Mouse (Mus musculus) embryonic facial prominence, embryonic 14.5 days (tissue): Measurements from ENCODE around the gene Treh. TPM values are rescaled to one million over a fixed set of nuclear protein-coding genes. Genes with fewer than 3 reads are reported as not detected.

Experiments used
- ATAC-seq: fragments of 200-750 bp; cut with Nextera tagmentation; 2 replicates; pipeline ENCODE4 v1.8.0; 2017; ENCODE audit warnings: low read depth, moderate number of reproducible peaks, moderate TSS enrichment
- DNase-seq: peaks from one replicate; pipeline ENCODE4 v3.0.0-alpha.2; 2015; ENCODE audit warnings: low spot score
- H3K27ac ChIP-seq: fragments of 300-500 bp; sonication (generic); replicated peaks from 2 replicates; pipeline ENCODE4 v1.5.1; 2014; ENCODE audit warnings: low read depth, mild to moderate bottlenecking, low read length, moderate library complexity
- H3K27me3 ChIP-seq: fragments of 300-500 bp; sonication (generic); replicated peaks from 2 replicates; pipeline ENCODE4 v1.6.1; 2014; ENCODE audit warnings: low read length; ENCODE audit not compliant: control insufficient read depth, insufficient read depth
- H3K36me3 ChIP-seq: fragments of 300-500 bp; sonication (generic); 2 replicates; pipeline ENCODE4 v1.6.1; 2014; ENCODE audit warnings: low read length, mixed read lengths; ENCODE audit not compliant: control insufficient read depth, insufficient read depth
- H3K4me1 ChIP-seq: fragments of 300-500 bp; sonication (generic); 2 replicates; pipeline ENCODE4 v1.6.1; 2014; ENCODE audit warnings: antibody characterized with exemption, low read length; ENCODE audit not compliant: control insufficient read depth, insufficient read depth
- H3K4me2 ChIP-seq: fragments of 300-500 bp; sonication (generic); 2 replicates; pipeline ENCODE4 v1.6.1; 2014; ENCODE audit warnings: low read depth, mild to moderate bottlenecking, low read length, moderate library complexity, mixed read lengths
- H3K4me3 ChIP-seq: fragments of 300-500 bp; sonication (generic); 2 replicates; pipeline ENCODE4 v1.5.1; 2014; ENCODE audit warnings: low read depth, mild to moderate bottlenecking, low read length
- H3K9ac ChIP-seq: fragments of 300-500 bp; sonication (generic); 2 replicates; pipeline ENCODE4 v1.6.1; 2014; ENCODE audit warnings: low read depth, mild to moderate bottlenecking, low read length, moderate library complexity, mixed read lengths
- H3K9me3 ChIP-seq: fragments of 300-500 bp; sonication (generic); 2 replicates; pipeline ENCODE4 v1.6.1; 2016; ENCODE audit warnings: low read length; ENCODE audit not compliant: control insufficient read depth
- WGBS: fragments of 180-500 bp; shearing (Covaris S2); extraction: QIAGEN DNeasy Blood & Tissue Kit; methylation state at CpG from one replicate; pipeline ENCODE4 v1.1.7; 2014; 5-methylcytosine and 5-hydroxymethylcytosine counted together
- polyA plus RNA-seq: library from polyadenylated mRNA; unstranded; fragments of >200 nt; fragmentation: Nextera tagmentation; extraction: Ambion mirVana; gene quantifications from 2 replicates; pipeline ENCODE4 v1.2.1, GENCODE M21; 2014

Gene Treh
- polyA plus RNA-seq, 1 experiment from 2014 or later, result not detected

DNA sequence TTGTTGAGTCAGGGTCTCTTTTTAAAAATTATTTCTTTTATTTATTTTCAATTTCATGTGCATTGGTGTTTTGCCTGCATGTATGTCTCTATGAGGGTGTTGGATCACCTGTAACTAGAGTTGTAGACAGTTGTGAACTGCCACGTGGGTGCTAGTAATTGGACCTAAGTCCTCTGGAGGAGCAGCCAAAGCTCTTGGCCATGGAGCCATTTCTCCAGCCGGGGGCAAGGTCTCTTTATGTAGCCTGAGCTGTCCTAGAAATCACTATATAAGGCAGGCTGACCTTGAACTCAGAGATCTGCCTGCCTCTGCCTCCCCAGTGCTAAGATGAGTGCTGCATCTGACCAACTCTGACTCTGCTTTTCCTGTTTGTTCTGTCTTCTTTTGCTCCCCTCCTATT is 28.8 kb upstream of the Treh start:
- Histone ChIP-seq H3K4me3 (no peak overlapping the region), H3K4me2 (no peak overlapping the region), H3K27me3 (no peaks in the 10 kb centered on the region), H3K4me1 (no peaks in the 10 kb centered on the region), H3K9me3 (no peaks in the 10 kb centered on the region), H3K36me3 (0 out of 2 replicates have a peak, but pooled peaks cover 5% of the 10 kb centered on the region), H3K9ac (no peak overlapping the region), H3K27ac (no peak overlapping the region)
- WGBS, result 82% methylated on average over 2 of the region's 2 CpGs
- no peak for ATAC-seq
- DNase-seq, result no peak

DNA sequence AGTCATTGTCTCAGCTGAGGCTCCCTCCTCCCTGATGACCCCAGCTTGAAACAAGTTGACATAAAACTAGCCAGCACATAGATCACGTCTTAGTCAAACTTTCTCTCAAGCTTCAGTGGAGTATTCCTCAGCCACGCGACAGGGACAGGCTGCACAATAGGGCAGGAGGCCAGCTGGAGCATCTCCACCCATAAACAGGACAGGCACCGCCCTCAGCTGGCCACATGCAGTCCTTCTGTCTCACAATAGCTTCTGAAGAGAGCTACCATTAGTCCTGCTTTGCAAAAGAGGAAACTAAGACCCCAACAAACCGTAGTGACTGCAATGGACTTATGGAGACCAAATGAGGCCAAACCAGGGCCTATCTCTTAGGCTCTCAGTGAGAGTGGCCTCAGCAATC is 27.6 kb upstream of the Treh start:
- no peak overlapping the region for H3K4me3 ChIP-seq
- H3K36me3 ChIP-seq, result 0 out of 2 replicates have a peak, but pooled peaks cover 5% of the 10 kb centered on the region
- no peaks in the 10 kb centered on the region for H3K27me3 ChIP-seq
- no peak overlapping the region for H3K9ac ChIP-seq
- ATAC-seq (no peak), DNase-seq (no peak)
- no peak overlapping the region for H3K4me2 ChIP-seq
- 74% methylated on average over 5 of the region's 5 CpGs for WGBS
- no peaks in the 10 kb centered on the region for H3K9me3 ChIP-seq
- H3K27ac ChIP-seq, result no peak overlapping the region
- no peaks in the 10 kb centered on the region for H3K4me1 ChIP-seq

DNA sequence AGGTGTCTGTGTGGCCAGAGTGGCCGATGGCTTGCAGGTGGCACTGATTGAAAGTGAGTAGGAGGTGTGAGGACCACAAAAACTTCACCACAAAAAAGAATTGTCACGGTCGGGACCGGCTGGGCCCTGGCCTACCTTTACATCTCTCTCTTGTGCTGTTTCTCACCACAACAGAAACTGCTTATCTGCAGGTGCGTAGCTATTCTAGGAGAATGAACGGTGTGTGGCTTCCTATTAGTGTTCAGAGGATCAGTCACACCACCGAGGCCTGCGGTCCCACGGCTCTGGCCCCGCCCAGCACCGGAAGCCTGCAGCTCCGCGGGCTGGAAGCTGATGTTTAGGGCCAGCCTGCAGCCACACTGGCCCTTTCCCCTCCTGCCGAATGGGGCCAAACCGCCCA is 27.1 kb upstream of the Treh start:
- H3K27me3 ChIP-seq, result no peaks in the 10 kb centered on the region
- 0 out of 2 replicates have a peak, but pooled peaks cover 1% of the 10 kb centered on the region for H3K36me3 ChIP-seq
- no peak overlapping the region for H3K27ac ChIP-seq
- no peaks in the 10 kb centered on the region for H3K4me1 ChIP-seq
- H3K9me3 ChIP-seq, result no peaks in the 10 kb centered on the region
- no peak for DNase-seq
- WGBS, result 69% methylated on average over 15 of the region's 15 CpGs
- no peak overlapping the region for H3K4me3 ChIP-seq
- no peak for ATAC-seq
- H3K9ac ChIP-seq, result no peak overlapping the region
- no peak overlapping the region for H3K4me2 ChIP-seq

DNA sequence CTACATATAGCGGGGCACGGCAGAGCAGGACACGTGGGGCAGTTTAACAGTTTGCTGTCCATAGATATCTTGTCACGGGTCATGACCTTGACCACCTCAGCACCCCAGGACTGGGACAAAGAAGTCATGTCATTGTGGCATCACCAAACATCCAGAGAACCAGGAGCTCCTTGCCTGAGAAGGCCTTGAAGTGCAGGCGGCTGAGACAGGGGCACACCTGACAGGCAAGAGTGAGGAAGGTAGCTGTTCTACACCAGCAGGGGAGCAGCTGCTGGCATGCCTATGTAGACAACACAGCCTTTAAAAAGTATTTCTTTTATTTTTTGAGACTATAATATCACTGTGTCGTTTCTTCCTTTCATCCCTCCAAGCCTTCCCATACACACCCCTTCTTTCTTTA is 26.7 kb upstream of the Treh start:
- Histone ChIP-seq H3K9me3 (no peaks in the 10 kb centered on the region), H3K9ac (no peak overlapping the region), H3K4me1 (no peaks in the 10 kb centered on the region), H3K36me3 (no peaks in the 10 kb centered on the region), H3K4me3 (no peak overlapping the region), H3K27me3 (no peaks in the 10 kb centered on the region), H3K4me2 (no peak overlapping the region), H3K27ac (no peak overlapping the region)
- WGBS, result 83% methylated on average over 6 of the region's 6 CpGs
- no peak for ATAC-seq
- DNase-seq, result no peak

DNA sequence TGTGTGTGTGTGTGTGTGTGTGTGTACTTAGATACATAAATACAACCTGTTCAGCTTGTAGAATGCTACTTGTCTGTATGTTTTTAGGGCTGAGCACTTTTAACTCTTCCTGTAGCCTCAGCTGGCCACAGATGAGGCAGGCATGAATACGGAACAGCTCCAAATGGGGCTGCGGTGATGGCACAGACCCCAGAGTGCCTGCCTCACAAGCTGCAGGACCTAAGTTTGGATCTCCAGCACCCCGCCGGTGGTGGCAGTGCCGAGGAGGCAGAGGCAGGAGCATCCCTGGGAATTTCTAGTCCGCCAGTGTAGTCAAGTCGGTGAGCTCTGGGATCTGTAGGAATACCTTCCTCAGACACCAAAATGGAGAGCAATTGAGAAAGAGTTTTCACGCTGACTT is 26.0 kb upstream of the Treh start:
- no peak for ATAC-seq
- Histone ChIP-seq H3K36me3 (no peaks in the 10 kb centered on the region), H3K27ac (no peak overlapping the region), H3K9ac (no peak overlapping the region), H3K4me1 (no peaks in the 10 kb centered on the region), H3K9me3 (no peaks in the 10 kb centered on the region), H3K27me3 (no peaks in the 10 kb centered on the region), H3K4me3 (no peak overlapping the region), H3K4me2 (no peak overlapping the region)
- WGBS, result 91% methylated on average over 8 of the region's 8 CpGs
- DNase-seq, result no peak

DNA sequence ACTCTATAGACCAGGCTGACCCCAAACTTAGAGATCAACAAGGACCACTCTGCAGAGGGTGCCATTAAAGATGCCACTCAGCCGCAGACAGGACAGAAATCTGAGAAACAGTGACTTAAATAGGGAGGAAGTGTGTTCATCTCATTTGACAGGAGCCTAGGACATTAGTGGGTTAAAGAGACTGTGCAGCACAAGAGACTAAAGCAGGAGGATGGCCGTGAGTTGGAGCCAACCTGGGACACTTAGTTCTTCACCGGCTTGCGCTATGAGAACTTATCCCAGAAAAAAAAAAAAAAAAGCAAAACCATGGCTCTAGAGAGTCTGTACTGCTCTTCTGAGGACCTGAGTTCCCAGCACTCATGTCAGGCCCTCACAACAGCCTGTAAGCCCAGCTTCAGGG is 25.4 kb upstream of the Treh start:
- WGBS, result 81% methylated on average over 4 of the region's 4 CpGs
- Histone ChIP-seq H3K4me1 (no peaks in the 10 kb centered on the region), H3K36me3 (no peaks in the 10 kb centered on the region), H3K4me3 (no peak overlapping the region), H3K4me2 (no peak overlapping the region), H3K27me3 (no peaks in the 10 kb centered on the region), H3K9ac (no peak overlapping the region), H3K27ac (no peak overlapping the region), H3K9me3 (no peaks in the 10 kb centered on the region)
- ATAC-seq, result no peak
- no peak for DNase-seq

DNA sequence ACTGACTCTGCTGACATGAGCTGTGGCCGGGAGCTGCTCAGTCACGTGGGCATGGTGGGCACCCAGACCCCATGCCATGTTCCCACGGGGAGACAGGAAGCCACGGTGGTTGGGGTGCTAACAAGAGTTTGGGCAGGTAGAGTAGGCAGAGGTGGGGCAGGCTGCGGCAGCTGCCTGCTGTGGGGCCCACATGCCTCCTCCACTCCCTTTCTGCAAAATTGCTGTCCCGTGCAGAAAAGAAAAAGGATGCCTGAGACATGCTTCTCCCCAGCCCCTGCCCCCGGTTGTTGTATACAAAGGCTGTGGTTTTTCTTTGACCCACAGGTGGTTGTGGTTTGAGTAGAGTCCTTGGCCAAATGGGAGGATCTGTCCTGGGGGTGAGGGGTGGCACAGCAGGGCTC is 24.2 kb upstream of the Treh start:
- Histone ChIP-seq H3K27ac (no peak overlapping the region), H3K9me3 (no peaks in the 10 kb centered on the region), H3K36me3 (no peaks in the 10 kb centered on the region), H3K4me2 (no peak overlapping the region), H3K27me3 (no peaks in the 10 kb centered on the region), H3K4me1 (no peaks in the 10 kb centered on the region), H3K4me3 (no peak overlapping the region), H3K9ac (0 out of 2 replicates have a peak overlapping the region, but pooled peaks have one; percentile 14)
- ATAC-seq, result no peak
- 68% methylated on average over 7 of the region's 7 CpGs for WGBS
- DNase-seq, result no peak

DNA sequence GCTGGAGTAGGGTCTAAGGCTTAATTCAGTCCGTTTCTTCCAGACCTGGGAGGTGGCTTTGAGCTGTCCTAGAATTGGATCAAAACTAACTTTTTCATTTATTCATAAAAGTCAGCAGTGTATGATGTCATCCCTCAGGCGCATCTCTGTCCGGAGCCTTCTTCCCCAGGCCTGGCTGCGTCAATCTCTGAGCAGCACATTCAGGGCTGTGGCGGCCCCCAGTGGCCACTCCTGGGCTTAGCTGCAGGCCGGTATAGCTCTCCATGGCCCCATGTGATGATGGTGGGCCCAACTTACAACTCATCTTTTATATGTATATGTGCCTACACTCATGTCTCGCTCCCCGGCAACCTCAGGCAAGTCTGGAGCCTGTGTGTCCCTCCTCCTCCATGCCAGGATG is 21.0 kb upstream of the Treh start:
- peak; percentile 73 for DNase-seq
- 14% methylated on average over 8 of the region's 8 CpGs for WGBS
- ATAC-seq, result peak; percentile 81

DNA sequence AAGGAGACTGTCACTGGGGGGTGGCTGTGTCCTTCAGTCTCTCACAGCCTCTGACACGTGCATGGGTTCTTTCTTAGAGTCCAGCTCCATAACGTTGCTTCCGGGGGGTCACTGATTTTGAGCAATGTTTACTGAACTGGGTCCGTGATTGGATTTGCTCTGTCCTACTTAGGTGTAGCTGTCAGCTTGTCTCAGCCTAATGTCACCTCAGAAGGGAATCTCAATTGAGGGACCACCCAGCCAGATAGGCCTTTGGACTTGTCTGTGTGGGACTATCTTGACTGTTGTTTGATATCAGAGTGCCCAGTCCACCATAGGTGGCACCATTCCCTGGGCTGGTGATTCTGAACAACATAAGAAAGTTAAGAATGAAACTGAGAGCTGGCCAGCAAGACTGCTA is 19.1 kb upstream of the Treh start:
- no peak overlapping the region for H3K9ac ChIP-seq
- 77% methylated on average over 4 of the region's 4 CpGs for WGBS
- no peak overlapping the region for H3K4me3 ChIP-seq
- DNase-seq (no peak), ATAC-seq (no peak)
- H3K27me3 ChIP-seq, result no peaks in the 10 kb centered on the region
- H3K36me3 ChIP-seq, result no peaks in the 10 kb centered on the region
- no peaks in the 10 kb centered on the region for H3K9me3 ChIP-seq
- H3K4me2 ChIP-seq, result no peak overlapping the region
- peaks cover 5% of the 10 kb centered on the region; the same call in 1 of the 2 replicates for H3K4me1 ChIP-seq
- H3K27ac ChIP-seq, result no peak overlapping the region

More for the DNA sequence above, 21.0 kb upstream of the Treh start:
- H3K27me3 ChIP-seq, result no peaks in the 10 kb centered on the region
- H3K27ac ChIP-seq, result no peak overlapping the region
- no peaks in the 10 kb centered on the region for H3K9me3 ChIP-seq
- H3K9ac ChIP-seq, result no peak overlapping the region
- no peaks in the 10 kb centered on the region for H3K36me3 ChIP-seq
- no peak overlapping the region for H3K4me3 ChIP-seq
- no peak overlapping the region for H3K4me2 ChIP-seq
- peaks cover 5% of the 10 kb centered on the region; the same call in 1 of the 2 replicates for H3K4me1 ChIP-seq
